Mouse (Mus musculus) testis, adult 2 months (tissue): ENCODE data around the gene Uvrag.

Source experiments
- CTCF ChIP-seq: fragments of 200-500 bp; IDR thresholded peaks from 2 replicates; pipeline ENCODE4 v1.5.1; 2012; ENCODE audit warnings: low read depth, mild to moderate bottlenecking, inconsistent platforms, low read length, moderate library complexity; ENCODE audit not compliant: control insufficient read depth, insufficient read depth, insufficient replicate concordance
- POLR2A ChIP-seq: fragments of 200-500 bp; IDR thresholded peaks from 2 replicates; pipeline ENCODE4 v1.6.1; 2012; ENCODE audit warnings: low read depth, mild to moderate bottlenecking, inconsistent platforms, low read length, moderate library complexity; ENCODE audit not compliant: control insufficient read depth

- TF ChIP-seq CTCF (no peak), POLR2A (no peak)
Measured at GRCm38 (mm10) chr7:98841802-98842201, 299.1 kb downstream of the Uvrag start.
